Mouse (Mus musculus) intestine, embryonic 14.5 days (tissue): ENCODE measurements around the gene Ccser1. TPM values are rescaled to one million over a fixed set of nuclear protein-coding genes. Genes with fewer than 3 reads are reported as not detected.

Experiments used
- ATAC-seq: fragments of 200-750 bp; cut with Nextera tagmentation; replicated peaks from 2 replicates; pipeline ENCODE4 v1.8.0; 2017; ENCODE audit warnings: low read depth, moderate number of reproducible peaks, moderate TSS enrichment, moderate library complexity; ENCODE audit not compliant: low FRiP score, low TSS enrichment
- DNase-seq: peaks from one replicate; pipeline ENCODE4 v3.0.0-alpha.2; 2018; ENCODE audit warnings: low spot score
- H3K27ac ChIP-seq: fragments of 300-500 bp; sonication (generic); 2 replicates; pipeline ENCODE4 v1.5.1; 2014; ENCODE audit warnings: low read depth, mild to moderate bottlenecking, control low read depth
- H3K27me3 ChIP-seq: fragments of 300-500 bp; sonication (generic); replicated peaks from 2 replicates; pipeline ENCODE4 v1.6.1; 2014; ENCODE audit warnings: low read length, control low read depth; ENCODE audit not compliant: control insufficient read depth, insufficient read depth
- H3K36me3 ChIP-seq: fragments of 300-500 bp; sonication (generic); 2 replicates; pipeline ENCODE4 v1.6.1; 2014; ENCODE audit warnings: low read length, control low read depth; ENCODE audit not compliant: control insufficient read depth, insufficient read depth
- H3K4me1 ChIP-seq: fragments of 300-500 bp; sonication (generic); replicated peaks from 2 replicates; pipeline ENCODE4 v1.6.1; 2014; ENCODE audit warnings: low read length, control low read depth, mixed read lengths; ENCODE audit not compliant: control insufficient read depth, insufficient read depth
- H3K4me2 ChIP-seq: fragments of 300-500 bp; sonication (generic); 2 replicates; pipeline ENCODE4 v1.6.1; 2014; ENCODE audit warnings: low read length
- H3K4me3 ChIP-seq: fragments of 300-500 bp; sonication (generic); 2 replicates; pipeline ENCODE4 v1.5.1; 2014; ENCODE audit warnings: low read depth, low read length, control low read depth, mixed read lengths
- H3K9ac ChIP-seq: fragments of 300-500 bp; sonication (generic); 2 replicates; pipeline ENCODE4 v1.6.1; 2014; ENCODE audit warnings: mild to moderate bottlenecking, low read length
- H3K9me3 ChIP-seq: fragments of 300-500 bp; sonication (generic); 2 replicates; pipeline ENCODE4 v1.6.1; 2016; ENCODE audit warnings: low read length, control low read depth; ENCODE audit not compliant: control insufficient read depth
- WGBS: fragments of 180-500 bp; shearing (Covaris S2); extraction: QIAGEN DNeasy Blood & Tissue Kit; methylation state at CpG from one replicate; pipeline ENCODE4 v1.1.7; 2014; 5-methylcytosine and 5-hydroxymethylcytosine counted together
- polyA plus RNA-seq: library from polyadenylated mRNA; unstranded; fragments of >200 nt; fragmentation: Nextera tagmentation; extraction: Ambion mirVana; gene quantifications from 2 replicates; pipeline ENCODE4 v1.2.1, GENCODE M21; 2014

Ccser1 gene
- polyA plus RNA-seq, 1 experiment from 2014 or later = 5.1 TPM

DNA sequence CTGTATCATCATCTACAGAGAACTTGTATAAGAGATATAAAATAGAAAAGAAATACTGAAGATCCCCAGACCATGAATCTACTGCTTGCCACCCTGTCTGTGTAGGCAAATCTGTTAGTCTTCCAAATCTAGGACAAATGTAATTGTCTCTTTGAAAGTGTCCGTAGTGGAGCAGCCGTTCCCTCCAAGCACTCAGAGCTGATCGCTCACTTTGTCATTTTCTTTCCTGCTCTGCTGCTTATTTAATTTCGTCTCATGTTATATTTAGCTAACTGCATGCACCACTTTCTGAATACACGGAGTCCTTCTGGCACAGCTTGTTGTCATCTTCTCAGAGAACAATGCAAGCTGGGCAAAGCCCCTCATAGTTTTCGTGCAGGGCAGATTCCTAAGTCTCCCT lies 1018.6 kb downstream of the Ccser1 start:
- Histone ChIP-seq H3K27me3 (no peaks in the 10 kb centered on the region), H3K4me2 (no peak overlapping the region), H3K9ac (no peak overlapping the region), H3K9me3 (no peaks in the 10 kb centered on the region), H3K4me1 (no peaks in the 10 kb centered on the region), H3K27ac (no peak overlapping the region), H3K4me3 (no peak overlapping the region), H3K36me3 (no peaks in the 10 kb centered on the region)
- DNase-seq = no peak
- no peak for ATAC-seq
- WGBS = 55% methylated on average over 6 of the region's 6 CpGs

DNA sequence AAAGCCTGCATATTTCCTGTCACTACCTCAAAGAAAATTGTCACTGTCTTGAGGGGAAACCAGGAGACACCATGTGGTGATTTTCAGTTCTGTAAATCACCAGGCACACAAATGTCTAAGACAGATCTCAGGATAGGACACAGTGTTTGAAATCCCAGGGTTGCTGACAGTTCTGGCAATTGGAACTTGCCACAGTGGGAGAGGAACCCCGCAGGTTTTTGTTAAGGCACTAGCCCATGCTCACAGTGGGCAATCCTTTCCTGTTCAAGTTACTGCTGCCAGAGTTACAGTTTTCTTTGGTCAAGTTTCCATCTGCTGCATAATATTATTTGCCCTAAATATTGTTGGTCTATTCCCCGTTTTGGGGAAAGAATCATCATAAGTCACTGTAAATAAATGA lies 1024.9 kb downstream of the Ccser1 start:
- 62% methylated on average over 2 of the region's 2 CpGs for WGBS
- DNase-seq = no peak
- Histone ChIP-seq H3K36me3 (no peaks in the 10 kb centered on the region), H3K4me1 (no peaks in the 10 kb centered on the region), H3K9me3 (no peaks in the 10 kb centered on the region), H3K9ac (no peak overlapping the region), H3K27ac (no peak overlapping the region), H3K27me3 (no peaks in the 10 kb centered on the region), H3K4me2 (no peak overlapping the region), H3K4me3 (no peak overlapping the region)
- no peak for ATAC-seq

DNA sequence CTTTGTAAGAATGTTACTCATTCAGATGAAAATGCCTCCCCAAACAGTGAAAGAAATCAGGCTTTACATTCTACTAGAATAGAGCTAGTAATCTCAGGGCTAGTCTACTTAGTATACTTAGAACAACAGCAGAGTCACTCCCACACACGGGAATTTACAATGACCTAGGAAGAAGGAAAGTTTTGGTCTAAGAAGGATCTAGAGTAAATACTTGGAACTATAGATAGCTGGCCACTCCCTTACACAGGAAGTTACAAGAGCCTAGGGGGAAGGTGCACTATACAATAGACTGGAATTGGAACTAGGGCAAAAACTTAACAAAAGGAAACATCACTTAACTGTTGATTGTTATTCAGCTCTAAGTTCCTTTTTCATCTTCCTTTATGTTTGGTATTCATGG lies 1041.7 kb downstream of the Ccser1 start:
- Histone ChIP-seq H3K4me3 (no peak overlapping the region), H3K9me3 (no peaks in the 10 kb centered on the region), H3K27me3 (no peaks in the 10 kb centered on the region), H3K27ac (no peak overlapping the region), H3K4me2 (no peak overlapping the region), H3K4me1 (no peaks in the 10 kb centered on the region), H3K9ac (no peak overlapping the region), H3K36me3 (no peaks in the 10 kb centered on the region)
- WGBS = 60% methylated on average over 1 of the region's 1 CpGs
- DNase-seq = no peak
- no peak for ATAC-seq

DNA sequence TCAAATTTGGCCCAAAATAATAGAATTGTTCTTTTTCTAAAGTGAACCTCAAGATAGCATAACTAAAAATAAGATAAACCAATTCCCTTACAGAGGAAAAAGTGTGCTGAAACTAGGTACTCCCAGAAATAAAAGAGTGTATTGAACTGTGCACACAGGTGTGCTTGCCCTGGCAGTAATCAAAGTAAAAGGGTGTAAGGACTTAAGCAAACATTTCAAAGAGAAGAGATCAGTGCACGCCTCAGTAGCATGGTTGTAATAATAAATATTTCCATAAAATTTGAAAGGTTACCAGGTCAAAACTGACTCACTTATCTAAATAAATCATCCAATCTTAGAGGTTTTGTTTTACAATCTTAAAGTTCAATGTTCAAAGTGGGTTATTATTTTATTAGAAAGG lies 1083.8 kb downstream of the Ccser1 start:
- H3K27me3 ChIP-seq = no peaks in the 10 kb centered on the region
- WGBS = 29% methylated on average over 1 of the region's 1 CpGs
- peak; percentile 90 for ATAC-seq

GRCm38 (mm10) chr6:62264525-62264924 lies 1084.4 kb downstream of the Ccser1 start:
- Histone ChIP-seq H3K27me3 (no peaks in the 10 kb centered on the region), H3K4me2 (no peak overlapping the region), H3K27ac (no peak overlapping the region), H3K36me3 (no peaks in the 10 kb centered on the region), H3K9me3 (no peaks in the 10 kb centered on the region), H3K4me1 (no peaks in the 10 kb centered on the region), H3K9ac (no peak overlapping the region), H3K4me3 (no peak overlapping the region)
- DNase-seq (no peak), ATAC-seq (peak; percentile 56)
- 49% methylated on average over 1 of the region's 1 CpGs for whole genome bisulfite sequencing

More for the DNA sequence above, 1083.8 kb downstream of the Ccser1 start:
- DNase-seq = no peak
- H3K4me3 ChIP-seq = no peak overlapping the region
- no peak overlapping the region for H3K27ac ChIP-seq
- H3K9ac ChIP-seq = no peak overlapping the region
- H3K4me2 ChIP-seq = no peak overlapping the region
- no peaks in the 10 kb centered on the region for H3K4me1 ChIP-seq
- H3K9me3 ChIP-seq = no peaks in the 10 kb centered on the region
- H3K36me3 ChIP-seq = no peaks in the 10 kb centered on the region

- ATAC-seq = no peak
- WGBS = 88% methylated on average over 3 of the region's 3 CpGs
Measured at GRCm38 (mm10) chr6:62281256-62281655, 1101.1 kb downstream of the Ccser1 start.

GRCm38 (mm10) chr6:62301576-62302312 lies 1121.6 kb downstream of the Ccser1 start:
- ATAC-seq (no peak), DNase-seq (no peak)
- Histone ChIP-seq H3K27me3 (no peaks in the 10 kb centered on the region), H3K4me1 (no peaks in the 10 kb centered on the region), H3K4me3 (no peak overlapping the region), H3K36me3 (no peaks in the 10 kb centered on the region), H3K4me2 (no peak overlapping the region), H3K9ac (no peak overlapping the region), H3K27ac (no peak overlapping the region), H3K9me3 (no peaks in the 10 kb centered on the region)
- WGBS = 60% methylated on average over 6 of the region's 6 CpGs

More at GRCm38 (mm10) chr6:62281256-62281655, 1101.1 kb downstream of the Ccser1 start:
- no peaks in the 10 kb centered on the region for H3K27me3 ChIP-seq
- no peak overlapping the region for H3K4me2 ChIP-seq
- H3K9ac ChIP-seq = no peak overlapping the region
- H3K9me3 ChIP-seq = no peaks in the 10 kb centered on the region
- no peak overlapping the region for H3K4me3 ChIP-seq
- no peaks in the 10 kb centered on the region for H3K36me3 ChIP-seq
- no peak for DNase-seq
- H3K4me1 ChIP-seq = no peaks in the 10 kb centered on the region
- no peak overlapping the region for H3K27ac ChIP-seq

- 81% methylated on average over 3 of the region's 3 CpGs for WGBS
- Histone ChIP-seq H3K27me3 (no peaks in the 10 kb centered on the region), H3K27ac (no peak overlapping the region), H3K36me3 (no peaks in the 10 kb centered on the region), H3K9ac (no peak overlapping the region), H3K4me2 (no peak overlapping the region), H3K4me3 (no peak overlapping the region), H3K4me1 (no peaks in the 10 kb centered on the region), H3K9me3 (no peaks in the 10 kb centered on the region)
- ATAC-seq = no peak
- DNase-seq = no peak
Measured at GRCm38 (mm10) chr6:62318627-62319026, 1138.5 kb downstream of the Ccser1 start.

DNA sequence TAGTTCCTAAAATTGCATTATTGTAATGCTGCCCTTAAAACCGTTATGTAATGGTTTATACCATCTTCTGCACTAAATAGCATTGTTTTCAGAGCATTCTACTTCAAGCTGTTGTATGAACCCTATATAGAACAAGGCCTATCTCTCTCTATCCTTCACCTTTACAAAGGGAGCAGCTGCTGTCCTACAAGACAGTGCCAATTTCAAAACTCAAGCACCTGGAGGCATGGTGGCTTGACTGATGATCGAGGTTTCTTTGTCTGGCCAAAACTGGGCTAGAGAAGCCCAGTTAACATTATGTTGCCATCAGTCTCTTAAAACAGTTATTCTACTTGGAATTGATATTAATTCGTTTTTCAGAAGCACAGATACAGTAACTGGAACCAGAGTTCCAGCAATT lies 1160.2 kb downstream of the Ccser1 start:
- ATAC-seq (no peak), DNase-seq (no peak)
- H3K27me3 ChIP-seq = no peaks in the 10 kb centered on the region
- no peak overlapping the region for H3K27ac ChIP-seq
- 65% methylated on average over 3 of the region's 3 CpGs for WGBS
- H3K4me1 ChIP-seq = no peaks in the 10 kb centered on the region
- H3K9ac ChIP-seq = no peak overlapping the region
- H3K9me3 ChIP-seq = no peaks in the 10 kb centered on the region
- H3K36me3 ChIP-seq = no peaks in the 10 kb centered on the region
- no peak overlapping the region for H3K4me2 ChIP-seq
- H3K4me3 ChIP-seq = no peak overlapping the region
